8 mouse cellular contexts compared by ENCODE assay signal in genomic region chr8:64733271-64733943, GRCm38 (mm10). TPM values are rescaled to one million over a fixed set of nuclear protein-coding genes. Genes with fewer than 3 reads are reported as not detected.
DNase-seq lines count a peak whose midpoint lies in the region; ATAC-seq lines count a peak whose summit lies in the region.

Gene Msmo1, minus strand, starts transcription at chr8:64733792.

- peak within 1 kb of the TSS; percentile 53 for H3K27ac ChIP-seq in heart, embryonic 13.5 days (replicated peaks)
- H3K27ac ChIP-seq in liver, embryonic 12.5 days: peak within 1 kb of the TSS; percentile 52
- peak within 1 kb of the TSS; percentile 82 for H3K27ac ChIP-seq in stomach, embryonic 15.5 days

- WGBS in heart, embryonic 13.5 days: under 1% methylated on average over 60 of the region's 60 CpGs
- WGBS in liver, embryonic 12.5 days (ENCODE audit: insufficient replicate concordance): under 1% methylated on average over 60 of the region's 60 CpGs
- under 1% methylated on average over 60 of the region's 60 CpGs for WGBS in stomach, embryonic 15.5 days

- H3K9me3 ChIP-seq in heart, embryonic 13.5 days: no peaks in the 10 kb centered on the region
- H3K9me3 ChIP-seq in liver, embryonic 12.5 days (replicated peaks): no peaks in the 10 kb centered on the region
- H3K9me3 ChIP-seq in stomach, embryonic 15.5 days: no peaks in the 10 kb centered on the region

- H3K4me3 ChIP-seq in heart, embryonic 13.5 days: peak within 1 kb of the TSS; percentile 80
- H3K4me3 ChIP-seq in liver, embryonic 12.5 days: peak within 1 kb of the TSS; percentile 68
- H3K4me3 ChIP-seq in stomach, embryonic 15.5 days (replicated peaks): peak within 1 kb of the TSS; percentile 88

- H3K9ac ChIP-seq in heart, embryonic 13.5 days: peak within 1 kb of the TSS; percentile 85
- peak within 1 kb of the TSS; percentile 72 for H3K9ac ChIP-seq in liver, embryonic 12.5 days
- H3K9ac ChIP-seq in stomach, embryonic 15.5 days: peak within 1 kb of the TSS; percentile 66

- H3K27me3 ChIP-seq in heart, embryonic 13.5 days (replicated peaks): no peaks in the 10 kb centered on the region
- H3K27me3 ChIP-seq in liver, embryonic 12.5 days (replicated peaks): no peaks in the 10 kb centered on the region
- H3K27me3 ChIP-seq in stomach, embryonic 15.5 days (replicated peaks): no peaks in the 10 kb centered on the region

- peak; percentile 99 for ATAC-seq in erythroid progenitor cell, adult 5-6 weeks (replicated peaks; ENCODE audit: low FRiP score, poor library complexity, severe bottlenecking)
- ATAC-seq in heart, embryonic 13.5 days (ENCODE audit: extremely low read depth, insufficient number of reproducible peaks, low FRiP score, low TSS enrichment): peak; percentile 97
- peak; percentile 99 for ATAC-seq in liver, embryonic 12.5 days
- peak; percentile 100 for ATAC-seq in stomach, embryonic 15.5 days (ENCODE audit: insufficient read depth, low FRiP score, low read depth)

- DNase-seq in CD4-positive helper T cell, adult 2 months (ENCODE audit: low read depth, low spot score): peak; percentile 99
- peak; percentile 98 for DNase-seq in brain, embryonic 18.5 days (ENCODE audit: low read depth, low spot score)
- DNase-seq in kidney, postnatal 10 days: peak; percentile 98
- peak; percentile 95 to 97 for DNase-seq in natural killer cell, adult 2 months (ENCODE audit: low spot score in 2 of 2)

- peaks cover 24% of the 10 kb centered on the region for H3K36me3 ChIP-seq in heart, embryonic 13.5 days
- peaks cover 18% of the 10 kb centered on the region for H3K36me3 ChIP-seq in liver, embryonic 12.5 days
- H3K36me3 ChIP-seq in stomach, embryonic 15.5 days: 0 out of 2 replicates have a peak, but pooled peaks cover 3% of the 10 kb centered on the region

- peak within 1 kb of the TSS; percentile 84 for H3K4me2 ChIP-seq in heart, embryonic 13.5 days
- peak within 1 kb of the TSS; percentile 73 for H3K4me2 ChIP-seq in liver, embryonic 12.5 days
- H3K4me2 ChIP-seq in stomach, embryonic 15.5 days: peak within 1 kb of the TSS; percentile 73

- peaks cover 22% of the 10 kb centered on the region for H3K4me1 ChIP-seq in heart, embryonic 13.5 days
- peaks cover 22% of the 10 kb centered on the region for H3K4me1 ChIP-seq in liver, embryonic 12.5 days
- H3K4me1 ChIP-seq in stomach, embryonic 15.5 days: 0 out of 2 replicates have a peak, but pooled peaks cover 3% of the 10 kb centered on the region

RNA-seq across cellular contexts. Expression of gene Msmo1, which starts in this region (rescaled TPM):
- total RNA-seq in erythroid progenitor cell, adult 5-6 weeks (2015; ENCODE audit: low replicate concordance): 19.3 and 24.1 TPM in 2 replicates
- total RNA-seq in erythroid progenitor cell, adult 5-6 weeks (2017; ENCODE audit: low replicate concordance): 7.9 and 9.0 TPM in 2 replicates
- polyA plus RNA-seq in heart, embryonic 13.5 days (2015; fragmentation: Nextera tagmentation; extraction: Ambion mirVana): 50.3 and 54.8 TPM in 2 replicates
- polyA plus RNA-seq in liver, embryonic 12.5 days (2016; fragmentation: Nextera tagmentation; extraction: Ambion mirVana): 122 and 135 TPM in 2 replicates
- 131 and 143 TPM in 2 replicates for polyA plus RNA-seq in stomach, embryonic 15.5 days (2015; fragmentation: Nextera tagmentation; extraction: Ambion mirVana)

Comparison
In these comparisons a context has a peak if more than half of its experiments do, and no peak if none do; other contexts are left out.
1. Peak in every context shown above with its lines: DNase-seq, ATAC-seq, H3K4me3 ChIP-seq and H3K27ac ChIP-seq.